Mouse (Mus musculus) thymus, postnatal 10 days (tissue): ENCODE results near the gene Sf3b5.

Experiments
- DNase-seq, 2 experiments: peaks; one replicate each; pipeline ENCODE4 v3.0.0; 2021; ENCODE audit warnings: low spot score in 2 of 2

Sf3b5 gene

GRCm38 (mm10) chr10:13005043-13005442 lies at the start of gene Sf3b5:
Gene Sf3b5 (plus strand): TSS chr10:13005343.
- no peak for DNase-seq

- DNase-seq: no peak
These were observed 49.3 kb upstream of the Sf3b5 start for GRCm38 (mm10) chr10:12955831-12956230.

- no peak for DNase-seq
These were observed 47.9 kb upstream of the Sf3b5 start for GRCm38 (mm10) chr10:12957271-12957670.

GRCm38 (mm10) chr10:12961546-12961945 lies 43.6 kb upstream of the Sf3b5 start:
- no peak for DNase-seq

DNA sequence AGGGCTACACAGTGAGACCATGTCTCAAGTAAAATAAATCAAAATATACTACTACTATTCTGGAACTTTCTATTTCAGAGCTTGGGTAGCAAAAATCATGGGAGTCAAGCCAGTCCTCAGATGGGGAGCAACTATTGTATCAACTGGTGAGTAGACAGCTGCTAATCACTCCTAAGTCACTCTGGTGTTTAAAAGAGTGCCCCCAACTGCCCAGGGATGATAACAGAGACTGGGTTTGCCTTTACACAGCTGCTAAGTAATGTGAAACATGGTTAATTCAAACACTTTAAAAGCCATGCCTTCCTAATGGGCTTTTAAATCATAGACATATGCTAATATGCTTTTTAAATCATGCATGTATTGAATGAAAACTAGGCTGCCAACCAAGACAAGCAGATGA lies 42.9 kb upstream of the Sf3b5 start:
- no peak for DNase-seq

- DNase-seq: no peak
These were observed 41.6 kb upstream of the Sf3b5 start for GRCm38 (mm10) chr10:12963362-12964147.

GRCm38 (mm10) chr10:12964151-12965075 lies 40.7 kb upstream of the Sf3b5 start, which contains the start of gene Stx11:
Gene Stx11 (minus strand): TSS chr10:12964298.
- peak; percentile 79 to 88 for DNase-seq

GRCm38 (mm10) chr10:12965669-12966180 lies 39.4 kb upstream of the Sf3b5 start:
- no peak for DNase-seq

DNA sequence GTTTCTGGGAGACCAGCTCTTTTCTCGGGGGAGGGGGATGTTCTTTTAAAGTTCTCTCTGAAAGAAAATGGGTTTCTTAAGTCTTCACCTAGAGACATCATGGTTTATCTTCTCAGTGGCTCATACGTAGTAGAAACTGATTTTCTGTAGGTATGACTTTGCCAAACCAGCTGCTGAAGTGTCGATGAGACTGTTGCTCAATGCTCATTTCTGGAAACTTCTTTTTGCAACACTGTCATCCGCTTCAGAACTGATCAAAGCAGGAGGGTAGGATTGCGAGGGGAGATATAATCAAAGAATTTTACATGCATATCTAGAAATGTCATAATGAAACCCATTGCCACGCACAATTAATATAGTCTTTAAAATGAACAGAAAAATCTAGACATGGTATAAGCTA lies 30.6 kb upstream of the Sf3b5 start:
- no peak for DNase-seq

DNA sequence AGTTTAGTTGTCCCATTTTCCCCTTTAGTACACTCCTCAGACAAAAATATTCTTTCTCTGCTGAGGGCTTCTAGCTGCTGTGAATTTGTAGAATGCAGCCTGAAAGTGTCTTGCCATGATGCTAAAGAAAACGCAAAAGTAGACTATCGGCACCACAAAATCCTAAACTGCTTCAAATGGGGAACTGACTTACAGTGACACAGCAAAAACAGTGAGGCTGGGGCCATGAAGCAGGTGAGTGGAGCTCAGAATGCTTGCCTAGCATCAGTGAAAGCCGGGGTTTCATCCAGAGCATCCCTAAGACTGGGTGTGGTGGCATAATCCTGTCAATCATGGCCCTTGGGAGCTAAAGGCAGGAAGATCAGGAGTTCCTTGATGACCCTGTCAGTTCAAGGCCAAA lies 29.7 kb upstream of the Sf3b5 start:
- no peak for DNase-seq

DNA sequence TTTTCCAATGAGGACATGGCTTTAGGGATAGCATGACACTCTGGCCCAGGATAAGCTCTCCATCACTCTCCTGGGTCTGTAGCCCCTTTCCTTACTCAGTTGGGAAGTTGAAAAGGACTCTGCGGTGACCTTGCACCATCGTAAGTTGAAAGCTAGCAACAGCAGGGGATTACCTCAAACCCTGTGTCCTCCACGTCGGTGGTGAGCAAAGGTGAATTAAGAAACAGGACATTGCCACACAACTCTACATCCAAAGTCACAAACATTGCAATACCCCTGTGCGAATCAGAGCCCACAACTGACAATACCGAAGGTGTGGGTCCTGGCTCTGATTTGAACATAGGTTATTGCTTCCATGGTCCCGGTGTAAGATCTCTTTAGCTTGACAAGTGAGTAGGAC lies 29.2 kb upstream of the Sf3b5 start:
- no peak for DNase-seq

GRCm38 (mm10) chr10:12976552-12976951 lies 28.6 kb upstream of the Sf3b5 start:
- DNase-seq: no peak

GRCm38 (mm10) chr10:12977787-12978212 lies 27.3 kb upstream of the Sf3b5 start:
- DNase-seq: no peak

- DNase-seq: no peak
These were observed 24.1 kb upstream of the Sf3b5 start for GRCm38 (mm10) chr10:12981071-12981470.

GRCm38 (mm10) chr10:12983516-12983915 lies 21.6 kb upstream of the Sf3b5 start:
- no peak for DNase-seq

GRCm38 (mm10) chr10:12985028-12985427 lies 20.1 kb upstream of the Sf3b5 start:
- no peak for DNase-seq

GRCm38 (mm10) chr10:12986485-12986884 lies 18.7 kb upstream of the Sf3b5 start:
- DNase-seq: no peak

GRCm38 (mm10) chr10:12986943-12987342 lies 18.2 kb upstream of the Sf3b5 start:
- no peak for DNase-seq

GRCm38 (mm10) chr10:12991953-12992352 lies 13.2 kb upstream of the Sf3b5 start:
- DNase-seq: no peak

DNA sequence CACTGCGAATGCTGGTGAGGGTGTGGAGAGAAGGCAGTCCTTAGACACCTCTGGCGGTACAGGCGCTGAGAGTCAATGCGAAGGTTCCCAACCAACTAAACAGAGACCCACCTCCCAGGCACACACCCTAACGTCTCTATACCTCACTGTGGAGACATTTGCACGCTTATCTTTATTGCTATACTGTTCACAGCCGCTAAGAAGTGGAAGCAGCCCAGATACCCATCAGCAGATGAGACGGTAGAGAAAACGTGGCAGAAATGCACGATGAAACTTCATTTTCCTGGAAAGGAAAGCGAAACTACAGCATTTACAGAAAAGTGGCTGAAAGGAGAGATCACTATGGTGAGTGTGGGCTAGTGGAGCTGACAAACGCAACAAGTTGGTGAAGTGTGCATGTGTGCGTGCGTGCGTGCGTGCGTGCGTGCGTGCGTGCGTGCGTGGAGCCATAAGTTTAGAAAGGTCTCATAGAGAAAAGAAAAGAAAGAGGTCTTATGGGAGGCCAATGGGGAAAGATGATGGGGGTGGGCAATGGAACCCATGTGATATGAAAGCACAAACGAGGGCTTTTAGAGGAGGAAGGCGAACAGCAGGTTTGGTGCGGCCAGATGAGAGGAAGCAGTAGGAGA lies 11.6 kb upstream of the Sf3b5 start:
- DNase-seq: no peak

DNA sequence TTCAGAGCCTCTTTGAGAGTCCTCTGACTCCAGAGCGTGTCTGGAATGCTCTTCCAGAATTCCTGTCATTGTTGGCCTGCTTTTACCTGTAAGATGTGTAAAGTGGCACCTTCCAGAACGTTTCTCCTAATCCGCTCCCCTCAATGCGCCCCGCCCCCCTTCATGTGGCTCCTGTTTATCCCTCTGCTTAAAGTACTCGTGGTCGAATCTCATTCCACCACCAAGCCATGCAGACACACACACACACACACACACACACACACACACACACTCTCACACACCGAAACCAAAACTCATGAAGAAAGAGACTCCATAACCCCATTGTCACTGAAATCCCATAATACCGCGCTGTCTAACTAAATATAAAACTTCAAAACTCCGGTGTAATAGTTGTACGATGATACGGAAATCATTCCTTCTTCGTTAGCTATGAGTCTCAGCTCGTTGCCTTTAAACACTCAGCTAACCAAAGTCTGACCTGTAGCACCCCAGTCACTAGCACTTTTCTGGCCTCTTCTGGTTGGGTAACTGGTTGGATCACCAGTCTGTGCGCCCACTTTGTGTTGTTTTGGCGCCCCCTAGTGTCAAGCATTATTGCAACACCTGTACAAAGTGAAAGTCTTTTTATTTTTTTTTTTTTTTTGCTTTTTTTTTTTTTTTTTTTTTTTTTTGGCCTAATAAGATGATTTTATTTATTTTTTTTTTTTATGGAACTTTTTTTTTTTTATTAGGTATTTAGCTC lies 8.2 kb upstream of the Sf3b5 start:
- DNase-seq: peak; percentile 58 to 91
